Mouse (Mus musculus) adrenal gland, postnatal 36 days (tissue): ENCODE measurements at regions not wholly inside any gene's neighbourhood (a gene's known extent, or its start where the extent isn't known, plus 50 kb on each side); places are given as distances from the start of the nearest gene placed in this dataset.

Source experiments
- DNase-seq, 2 experiments: peaks; one replicate each; pipeline ENCODE4 v3.0.0; 2021; ENCODE audit warnings: mixed read lengths in 1 of 2

DNA sequence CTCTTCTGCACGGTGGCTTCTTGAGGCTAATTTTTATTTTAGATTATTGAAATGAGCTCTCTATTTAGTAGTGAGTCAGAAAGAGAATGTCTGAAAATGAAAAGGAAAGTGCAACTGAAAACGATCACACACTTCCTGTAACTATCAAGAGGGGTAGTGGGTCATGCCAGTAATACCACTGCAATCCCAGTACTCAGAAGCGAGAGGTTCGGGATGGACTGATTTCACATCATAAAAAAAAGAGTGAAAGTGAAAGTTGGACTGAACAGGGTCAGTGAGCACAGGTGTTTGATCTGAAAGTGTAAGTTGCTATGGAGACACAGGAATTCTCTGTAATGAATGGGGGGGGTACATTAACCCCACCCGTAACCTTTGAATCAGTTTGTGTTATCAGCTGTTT, 52.9 kb upstream of the Tnfaip3 start:
- no peak for DNase-seq

- no peak for DNase-seq
Observed at GRCm38 (mm10) chr10:19067623-19068022, 52.2 kb upstream of the Tnfaip3 start.

GRCm38 (mm10) chr10:19066821-19067350, 51.4 kb upstream of the Tnfaip3 start:
- DNase-seq = no peak
